Mouse (Mus musculus) subcutaneous adipose tissue, adult 2 months (tissue): ENCODE data around the gene Tcf25. TPM values are rescaled to one million over a fixed set of nuclear protein-coding genes. Genes with fewer than 3 reads are reported as not detected.

Source experiments
- polyA plus RNA-seq: library from polyadenylated mRNA; depleted of rRNA; stranded (reverse); fragments of >200 nt; gene quantifications from 2 replicates; pipeline ENCODE4 v1.2.3, GENCODE M21; 2012; ENCODE audit warnings: low replicate concordance; rRNA removed

Tcf25 gene
- 221 and 244 TPM in 2 replicates for polyA plus RNA-seq

DNA sequence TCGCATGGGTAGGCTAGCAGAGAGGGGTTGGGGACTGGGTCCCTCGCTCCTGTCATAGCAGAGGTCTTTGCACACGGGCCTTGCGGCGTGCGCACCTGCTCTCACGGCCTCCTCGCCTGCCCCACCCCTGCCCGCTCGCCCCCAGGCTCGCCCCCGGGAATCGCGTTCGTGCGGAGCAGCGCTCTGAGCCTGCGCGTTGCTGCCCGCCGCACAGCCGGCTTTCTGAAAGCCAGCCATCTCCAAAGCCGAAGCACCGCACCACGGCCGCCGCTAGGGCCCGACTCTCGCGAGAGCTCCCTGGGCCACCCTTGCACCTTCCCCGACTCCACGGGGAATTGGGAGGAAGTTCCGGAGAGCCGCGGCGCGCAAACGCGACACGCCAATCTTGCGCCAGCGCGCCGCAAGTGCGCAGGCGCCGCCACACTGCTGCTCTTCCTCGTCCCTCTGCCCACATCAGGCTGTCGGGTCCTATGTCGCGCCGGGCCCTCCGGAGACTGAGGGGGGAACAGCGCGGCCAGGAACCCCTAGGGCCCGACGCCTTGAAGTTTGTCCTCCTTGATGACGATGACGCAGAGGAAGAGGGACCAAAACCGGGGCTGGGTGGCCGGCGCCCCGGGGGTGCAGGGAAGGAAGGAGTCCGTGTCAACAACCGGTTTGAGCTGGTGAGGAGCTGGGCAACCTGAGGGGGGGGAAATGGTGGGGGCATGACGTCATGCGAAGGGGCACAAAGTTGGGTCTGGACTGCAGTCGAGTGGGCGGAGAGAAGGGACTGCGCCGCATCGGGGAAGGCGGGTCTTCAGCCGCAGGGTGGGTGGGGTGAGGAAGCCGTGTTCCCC, at the start of gene Tcf25:
Gene Tcf25 (plus strand): TSS at position 351 of the 836 bp plus-strand sequence.

GRCm38 (mm10) chr8:123332262-123333090, 41.1 kb upstream of the Tcf25 start, which contains the start of gene Spire2:
TSS of gene Spire2 (plus strand) at chr8:123332713.

DNA sequence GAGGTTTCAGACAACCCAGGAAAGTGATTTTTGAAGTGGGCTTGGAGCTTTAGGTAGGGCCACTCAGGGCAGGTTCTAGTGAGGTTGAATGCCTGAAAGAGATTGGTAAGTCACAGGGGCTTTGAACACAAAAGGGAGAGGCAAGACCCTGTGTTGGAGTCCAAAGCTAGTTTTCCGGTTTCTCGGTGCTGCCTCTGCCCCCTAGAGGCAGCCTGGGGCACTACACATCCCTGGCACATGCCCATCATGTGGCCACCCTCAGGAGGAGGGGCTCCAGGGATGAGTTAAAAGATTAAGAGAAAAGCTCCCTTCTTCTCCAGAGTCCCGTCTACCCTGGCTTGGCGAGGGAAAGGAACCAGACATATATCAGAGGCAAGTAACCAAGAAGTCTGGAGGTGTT, 33.2 kb downstream of the Tcf25 start, which contains the start of gene Mc1r:
Gene Mc1r (plus strand): TSS at position 322 of the 400 bp plus-strand sequence.

DNA sequence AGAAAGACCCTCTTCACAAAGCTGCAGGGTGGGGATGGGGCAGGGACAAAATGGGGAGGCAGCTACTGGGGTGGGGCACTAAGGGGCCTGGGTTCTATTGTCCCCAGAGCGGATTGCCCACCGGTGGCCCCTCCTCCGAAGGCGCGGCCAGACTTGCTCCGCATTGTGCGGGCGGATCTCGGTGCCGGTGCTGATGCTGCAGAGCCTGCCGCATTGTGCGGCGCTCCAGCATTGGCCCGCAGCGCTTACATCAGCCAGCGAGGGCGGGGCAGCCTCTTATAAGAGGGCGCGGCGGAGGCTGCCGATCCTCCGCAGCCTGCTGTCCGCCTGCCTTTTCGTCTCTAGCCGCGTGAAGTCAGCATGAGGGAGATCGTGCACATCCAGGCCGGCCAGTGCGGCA, 37.7 kb downstream of the Tcf25 start, which contains the start of gene Tubb3:
Gene Tubb3 (plus strand): TSS at position 179 of the 400 bp plus-strand sequence.

DNA sequence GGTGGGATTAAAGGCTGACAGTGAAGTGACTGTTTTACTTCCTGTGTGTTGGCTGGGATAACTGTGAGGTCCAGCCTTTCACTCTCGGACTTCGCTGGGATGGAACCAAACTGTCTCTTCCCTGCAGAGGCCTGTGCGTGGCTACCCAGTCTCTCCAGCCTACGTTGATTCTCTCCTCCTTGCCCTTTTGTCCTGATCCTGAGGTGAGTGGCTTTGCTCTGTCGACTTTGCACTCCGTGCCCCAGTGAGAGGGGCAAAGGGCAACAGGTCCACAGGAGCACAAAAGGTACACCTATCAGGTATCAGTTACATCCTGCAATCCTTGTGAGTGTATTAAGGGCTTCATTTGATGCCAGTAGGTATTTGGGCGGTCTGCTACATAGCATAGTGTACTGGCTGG, 49.9 kb downstream of the Tcf25 start, which contains the start of gene Def8:
Gene Def8 (plus strand): TSS at position 87 of the 400 bp plus-strand sequence.

Other genes with a start within 250 kb of the Tcf25 start
- 18.3 and 25.6 TPM in 2 replicates for gene Sult5a1, start 215.4 kb upstream of the Tcf25 start, polyA plus RNA-seq
- 46.8 and 160 TPM in 2 replicates for gene Dpep1, start 187.5 kb upstream of the Tcf25 start, polyA plus RNA-seq
- gene Chmp1a, start 161.0 kb upstream of the Tcf25 start, polyA plus RNA-seq = 122 and 130 TPM in 2 replicates
- 2.5 and 3.2 TPM in 2 replicates for gene Spata33, start 160.9 kb upstream of the Tcf25 start, polyA plus RNA-seq
- 67.9 and 79.8 TPM in 2 replicates for gene Cdk10, start 148.9 kb upstream of the Tcf25 start, polyA plus RNA-seq
- 5.7 and 12.5 TPM in 2 replicates for gene Spata2l, start 137.5 kb upstream of the Tcf25 start, polyA plus RNA-seq
- 29.0 and 39.9 TPM in 2 replicates for gene Zfp276, start 119.6 kb upstream of the Tcf25 start, polyA plus RNA-seq
- 50.6 and 80.0 TPM in 2 replicates for gene Vps9d1, start 119.4 kb upstream of the Tcf25 start, polyA plus RNA-seq
- 4.5 and 29.1 TPM in 2 replicates for gene Fanca, start 55.2 kb upstream of the Tcf25 start, polyA plus RNA-seq
- gene Spire2, start 41.0 kb upstream of the Tcf25 start, polyA plus RNA-seq = 0.46 and 3.7 TPM in 2 replicates
- gene Mc1r, start 33.4 kb downstream of the Tcf25 start, polyA plus RNA-seq = not detected in 2 replicates
- 0.93 and 1.2 TPM in 2 replicates for gene Tubb3, start 37.7 kb downstream of the Tcf25 start, polyA plus RNA-seq
- 37.6 and 47.4 TPM in 2 replicates for gene Def8, start 49.8 kb downstream of the Tcf25 start, polyA plus RNA-seq
- 27.1 and 38.6 TPM in 2 replicates for gene Afg3l1, start 104.2 kb downstream of the Tcf25 start, polyA plus RNA-seq
- gene Dbndd1, start 141.7 kb downstream of the Tcf25 start, polyA plus RNA-seq = 0.40 TPM in 1 of 2 replicates, not detected in the other
- gene Gas8, start 145.1 kb downstream of the Tcf25 start, polyA plus RNA-seq = 6.4 and 14.5 TPM in 2 replicates